Mouse (Mus musculus): ENCODE results near the gene Slc34a3.

GRCm38 (mm10) chr2:25229582-25229981 lies 4.6 kb downstream of the Slc34a3 start:
- TF ChIP-seq POLR2A (IDR thresholded peaks at IDR 0.05; ENCODE audit: borderline replicate concordance, extremely low read depth, low read depth, low read length) (no peak), CTCF (IDR thresholded peaks at IDR 0.05; ENCODE audit: insufficient read depth, low read length) (no peak)

Measured in lung, adult 2 months (tissue).